Mouse (Mus musculus): ENCODE measurements at regions not wholly inside any gene's neighbourhood (a gene's known extent, or its start where the extent isn't known, plus 50 kb on each side); places are given as distances from the start of the nearest gene placed in this dataset.

- no peak for DNase-seq (ENCODE audit: extremely low spot score)
Measured at GRCm38 (mm10) chr3:140645785-140646388, 566.3 kb downstream of the Pdha2 start.

GRCm38 (mm10) chr3:140619885-140620284 lies 592.3 kb downstream of the Pdha2 start:
- DNase-seq (ENCODE audit: extremely low spot score): no peak

Data from embryo, embryonic 9.5 days (tissue).